Mouse (Mus musculus): Measurements from ENCODE around the gene Rhot2. TPM values are rescaled to one million over a fixed set of nuclear protein-coding genes. Genes with fewer than 3 reads are reported as not detected.

Rhot2 gene
- polyA plus RNA-seq, 3 experiments from 2014 or later, result 21.2 to 32.3 (median 23.4) TPM

GRCm38 (mm10) chr17:25840519-25840918, 4.1 kb downstream of the Rhot2 start:
- ATAC-seq, result no peak

DNA sequence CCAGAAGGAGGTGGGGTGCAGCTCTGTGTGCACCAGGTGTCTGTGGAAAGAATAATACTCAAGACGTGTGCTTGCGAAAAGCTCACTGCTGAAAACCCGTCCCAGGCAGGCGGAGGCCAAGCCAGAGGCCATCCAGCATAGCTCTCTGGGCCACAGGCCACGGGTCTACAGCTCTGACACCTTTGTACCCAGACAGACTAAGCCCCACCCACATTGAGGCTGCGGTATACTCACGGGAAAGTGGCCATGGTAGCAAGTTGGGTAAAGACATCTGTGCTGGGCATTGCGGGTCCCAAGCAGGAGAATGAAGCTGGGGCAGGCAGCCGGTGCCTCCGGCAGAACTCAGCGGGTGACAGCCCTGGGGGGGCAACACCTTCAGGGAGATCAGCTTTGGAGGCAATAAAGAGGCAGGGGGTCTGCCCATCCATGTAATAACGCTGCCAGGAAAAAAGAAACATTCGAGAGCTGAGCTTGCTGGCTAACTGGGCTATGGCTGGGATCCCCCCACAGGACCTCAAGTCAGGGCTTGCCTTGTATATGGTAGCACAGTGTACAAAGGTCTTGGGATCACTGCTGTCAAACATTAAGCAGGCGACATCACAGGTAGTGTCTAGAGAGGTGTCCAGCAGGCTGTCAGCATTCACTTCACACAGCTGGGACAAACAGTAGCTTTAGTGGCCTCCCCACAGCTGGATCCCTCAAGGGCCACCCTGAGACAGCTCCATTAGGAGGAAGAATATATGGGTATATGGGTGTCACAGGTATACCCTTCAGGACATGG, 5.0 kb downstream of the Rhot2 start:
- ATAC-seq, result no peak

GRCm38 (mm10) chr17:25838904-25839303, 5.7 kb downstream of the Rhot2 start:
- ATAC-seq, result no peak

DNA sequence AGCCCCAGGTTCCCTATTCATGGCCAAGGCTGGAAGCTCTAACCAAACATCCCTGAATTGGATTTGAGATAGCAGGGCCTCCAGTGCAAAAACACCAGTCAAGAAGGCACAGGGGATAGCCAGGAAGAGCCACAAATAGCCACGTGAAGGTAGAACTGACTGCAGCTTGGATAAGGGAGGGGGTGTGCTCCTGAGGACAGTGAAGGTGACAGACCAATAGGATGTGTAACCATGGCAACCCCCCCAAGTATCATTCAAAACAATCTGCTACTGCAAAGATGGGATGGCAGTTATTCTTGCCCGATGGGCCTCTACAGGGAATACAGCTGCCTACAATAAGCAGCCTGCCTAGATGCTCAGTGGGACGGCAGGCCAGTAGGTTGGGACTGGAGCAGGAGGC, 7.1 kb downstream of the Rhot2 start:
- no peak for ATAC-seq

DNA sequence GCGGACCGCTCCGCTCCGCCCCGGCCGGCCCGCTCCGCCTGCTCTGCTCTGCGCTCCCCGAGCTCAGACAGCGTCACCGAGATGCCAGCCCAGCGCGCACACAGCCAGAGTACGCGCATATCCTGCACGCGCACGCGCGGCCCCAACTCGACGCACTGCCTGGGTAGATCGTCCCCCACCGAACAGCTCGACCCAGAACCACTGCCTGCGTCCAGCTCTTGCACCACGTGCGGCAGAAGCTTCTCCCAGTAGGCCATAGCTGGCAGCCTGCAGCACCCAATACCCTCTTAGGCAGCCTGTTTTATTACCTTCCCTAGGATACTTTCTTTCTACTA, 7.6 kb downstream of the Rhot2 start, which contains the start of gene Rhbdl1:
Rhbdl1 (minus strand) TSS at position 220 of the 335 bp plus-strand sequence.
- ATAC-seq, result no peak

GRCm38 (mm10) chr17:25836397-25837075, 8.1 kb downstream of the Rhot2 start:
- ATAC-seq, result no peak

DNA sequence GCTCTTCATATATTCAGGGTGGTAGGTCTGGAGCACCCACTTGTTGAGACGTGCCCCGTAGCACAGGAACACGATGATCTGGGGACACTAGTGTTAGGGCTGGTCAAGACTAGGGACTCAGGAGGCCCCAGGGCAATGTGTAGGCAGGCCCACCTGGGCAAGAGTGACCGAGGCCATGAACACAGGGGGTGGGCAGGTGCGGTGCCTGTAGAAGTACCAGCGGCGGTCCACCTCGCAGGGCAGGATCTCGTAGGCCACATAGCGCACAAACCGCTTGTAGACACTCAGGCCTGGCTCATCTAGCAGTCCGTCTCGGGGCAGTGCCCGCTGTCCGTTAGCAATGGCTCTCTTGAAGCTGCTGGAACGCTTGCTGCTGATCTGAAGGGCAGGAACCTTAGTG, 8.8 kb downstream of the Rhot2 start:
- ATAC-seq, result no peak

- no peak for ATAC-seq
These were observed 9.3 kb downstream of the Rhot2 start for GRCm38 (mm10) chr17:25835301-25835700.

- no peak for ATAC-seq
These were observed 9.9 kb downstream of the Rhot2 start for GRCm38 (mm10) chr17:25834595-25835222.

DNA sequence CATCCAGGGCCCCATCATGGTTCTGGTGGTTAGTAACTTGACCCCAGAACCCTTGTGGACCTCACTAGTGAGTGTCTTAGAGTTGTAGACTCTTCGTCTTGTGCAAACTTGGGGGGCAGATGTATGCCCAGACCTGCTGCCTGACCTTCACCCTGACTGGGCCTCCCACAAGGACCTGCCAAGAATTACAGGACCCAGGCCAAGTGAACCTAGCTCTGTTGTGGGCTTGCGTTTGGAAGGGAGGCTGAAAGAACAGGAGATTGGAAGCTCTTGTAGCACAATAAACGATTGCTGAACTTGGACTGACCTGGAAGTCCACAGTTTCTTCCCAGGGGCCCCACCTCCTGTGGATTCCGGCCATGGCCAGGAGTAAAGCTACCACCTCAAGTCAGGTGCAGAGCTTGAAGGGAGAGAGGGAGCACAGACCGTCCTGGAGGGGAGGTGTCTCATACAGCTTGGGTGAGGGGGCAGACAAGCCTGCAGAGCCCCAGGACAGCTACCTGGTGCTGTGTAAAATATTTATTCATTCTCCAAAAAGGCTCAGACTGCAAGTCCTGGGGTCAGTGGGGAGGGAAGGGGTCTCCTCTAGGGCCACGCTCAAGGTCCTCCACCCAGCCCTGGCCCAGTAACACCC, 10.6 kb downstream of the Rhot2 start:
- ATAC-seq, result no peak

DNA sequence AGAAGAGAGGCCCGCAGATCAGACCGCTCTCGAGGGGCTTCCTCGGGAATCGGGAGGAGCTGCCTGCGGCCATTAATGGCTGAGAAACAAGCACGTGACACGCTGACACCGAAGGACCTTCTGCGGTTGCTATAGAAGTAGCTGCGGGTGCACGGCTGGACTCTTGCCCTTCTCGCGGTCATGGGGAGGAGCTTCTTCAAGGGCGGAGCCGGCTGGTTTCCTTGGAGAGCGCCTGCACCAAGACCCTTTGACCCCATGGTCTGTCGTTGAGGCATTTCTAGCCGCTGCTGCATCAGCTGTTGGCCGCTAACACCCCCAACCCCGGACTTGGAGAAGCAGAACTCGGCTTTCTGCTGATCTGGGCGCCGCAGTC, 11.4 kb downstream of the Rhot2 start, which contains the start of gene Stub1:
Stub1 (minus strand) TSS at position 114 of the 373 bp plus-strand sequence.
- no peak for ATAC-seq

DNA sequence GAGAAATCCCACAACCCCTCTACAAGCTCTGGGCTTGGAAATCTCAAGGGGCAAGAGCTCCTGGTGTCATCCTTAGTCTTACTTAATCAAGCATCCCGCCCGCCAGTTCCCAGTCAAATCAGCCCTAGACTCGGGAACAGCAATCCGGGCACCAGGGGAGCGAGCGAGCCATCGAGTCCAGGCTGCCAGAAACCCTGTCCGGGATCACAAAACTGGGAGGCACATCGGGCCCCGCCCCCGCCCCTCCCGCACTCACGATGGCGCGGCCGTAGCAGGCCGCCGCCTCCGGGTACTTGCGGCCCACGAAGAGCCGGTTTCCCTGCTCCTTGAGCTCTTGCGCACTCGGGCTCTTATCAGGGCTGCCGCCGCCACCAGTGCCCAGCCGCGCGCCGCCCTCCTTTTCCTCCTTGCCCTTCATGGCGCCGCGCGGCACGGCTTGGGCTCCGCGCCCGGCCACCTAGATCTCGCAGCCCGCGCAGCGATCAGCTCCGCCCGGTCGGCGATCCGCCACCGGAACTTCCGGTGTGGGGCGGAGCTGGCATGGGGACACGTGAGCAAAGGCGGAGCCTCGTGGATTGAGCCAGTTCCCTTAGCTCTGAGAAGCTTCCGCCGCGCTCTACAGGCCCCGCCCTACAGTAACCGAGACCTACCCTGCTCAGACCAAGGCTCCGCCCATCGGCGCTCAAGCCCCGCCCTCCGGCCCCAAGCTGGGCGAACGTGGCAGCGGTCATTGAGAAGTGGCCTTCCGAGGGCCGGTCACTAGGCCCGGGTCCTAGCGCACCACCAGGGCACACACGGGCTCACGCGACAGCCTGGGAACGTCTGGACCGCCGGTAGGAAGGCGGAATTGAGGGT, 12.0 kb downstream of the Rhot2 start:
- peak; percentile 95 for ATAC-seq

- no peak for ATAC-seq
These were observed 13.0 kb downstream of the Rhot2 start for GRCm38 (mm10) chr17:25831451-25832281.

DNA sequence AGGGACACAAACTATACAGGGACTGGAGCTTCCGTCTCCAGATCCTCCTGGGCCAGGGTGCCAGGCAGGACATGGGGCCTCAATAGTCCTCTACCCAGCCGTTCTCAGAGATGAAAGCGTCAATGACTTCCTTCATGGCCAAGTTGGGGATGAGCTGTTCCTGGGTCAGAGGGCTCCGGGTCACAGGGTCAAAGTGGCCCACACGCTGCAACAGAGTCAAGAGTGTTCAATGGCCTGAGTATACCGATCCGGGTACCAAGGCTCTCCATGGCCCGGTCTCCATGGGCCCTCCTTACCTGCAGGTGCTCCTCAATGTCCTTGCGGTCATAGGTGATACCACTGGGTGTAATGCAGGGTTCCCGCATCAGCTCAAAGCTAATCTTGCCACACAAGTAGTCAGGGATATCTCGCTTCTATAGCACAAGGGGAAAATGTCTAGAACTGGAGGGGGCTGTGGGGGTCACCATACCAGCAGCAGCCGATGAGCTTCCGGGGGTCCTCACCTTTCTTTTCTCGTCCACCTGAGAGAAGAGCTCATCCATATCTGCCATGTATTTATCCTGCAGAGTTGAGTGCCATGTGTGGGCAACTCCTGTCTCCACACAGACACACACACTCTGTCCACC, 13.7 kb downstream of the Rhot2 start:
- no peak for ATAC-seq

DNA sequence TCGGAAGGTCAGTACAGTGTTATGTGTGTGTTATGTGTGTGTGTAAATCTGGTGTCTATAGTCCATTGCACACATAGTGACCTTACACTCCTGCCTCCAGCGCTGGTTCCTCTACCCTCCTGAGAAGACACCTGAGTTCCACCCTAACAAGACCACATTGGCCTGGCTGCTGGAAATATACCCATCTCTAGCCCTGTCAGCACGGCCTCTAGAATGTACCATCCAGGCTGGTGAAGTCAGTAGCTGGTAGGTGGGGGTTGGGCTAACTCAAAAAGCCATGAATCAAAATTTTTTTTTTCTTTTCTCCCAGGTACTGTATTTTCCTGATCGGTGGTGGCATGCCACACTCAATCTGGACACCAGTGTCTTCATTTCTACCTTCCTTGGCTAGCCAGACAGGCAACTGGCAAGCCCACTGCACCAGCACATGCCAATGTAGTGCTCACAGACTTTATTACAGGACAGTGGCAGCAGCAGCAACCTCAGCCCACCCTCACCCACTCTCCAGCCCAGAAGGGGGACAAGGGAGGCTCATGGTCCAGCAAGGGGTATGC, 14.4 kb downstream of the Rhot2 start:
- ATAC-seq, result no peak

DNA sequence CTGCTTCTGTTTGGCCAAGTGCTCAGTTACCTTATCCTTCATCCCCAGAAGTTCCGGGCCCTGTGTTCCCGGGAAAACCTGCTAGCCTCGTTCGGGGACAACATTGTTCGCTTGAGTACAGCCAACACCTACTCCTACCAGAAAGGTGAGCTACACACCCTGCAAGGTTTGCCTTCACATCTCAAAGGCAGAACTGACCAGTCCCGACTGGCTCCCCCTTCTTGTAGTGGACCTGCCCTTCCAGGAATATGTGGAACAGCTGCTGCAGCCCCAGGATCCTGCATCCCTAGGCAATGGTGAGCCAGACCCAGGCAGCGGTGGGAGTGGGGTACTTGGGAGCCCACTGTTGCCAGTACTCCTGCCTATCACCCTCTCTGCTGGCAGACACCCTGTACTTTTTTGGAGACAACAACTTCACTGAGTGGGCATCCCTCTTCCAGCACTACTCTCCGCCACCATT, 15.1 kb downstream of the Rhot2 start:
- no peak for ATAC-seq

DNA sequence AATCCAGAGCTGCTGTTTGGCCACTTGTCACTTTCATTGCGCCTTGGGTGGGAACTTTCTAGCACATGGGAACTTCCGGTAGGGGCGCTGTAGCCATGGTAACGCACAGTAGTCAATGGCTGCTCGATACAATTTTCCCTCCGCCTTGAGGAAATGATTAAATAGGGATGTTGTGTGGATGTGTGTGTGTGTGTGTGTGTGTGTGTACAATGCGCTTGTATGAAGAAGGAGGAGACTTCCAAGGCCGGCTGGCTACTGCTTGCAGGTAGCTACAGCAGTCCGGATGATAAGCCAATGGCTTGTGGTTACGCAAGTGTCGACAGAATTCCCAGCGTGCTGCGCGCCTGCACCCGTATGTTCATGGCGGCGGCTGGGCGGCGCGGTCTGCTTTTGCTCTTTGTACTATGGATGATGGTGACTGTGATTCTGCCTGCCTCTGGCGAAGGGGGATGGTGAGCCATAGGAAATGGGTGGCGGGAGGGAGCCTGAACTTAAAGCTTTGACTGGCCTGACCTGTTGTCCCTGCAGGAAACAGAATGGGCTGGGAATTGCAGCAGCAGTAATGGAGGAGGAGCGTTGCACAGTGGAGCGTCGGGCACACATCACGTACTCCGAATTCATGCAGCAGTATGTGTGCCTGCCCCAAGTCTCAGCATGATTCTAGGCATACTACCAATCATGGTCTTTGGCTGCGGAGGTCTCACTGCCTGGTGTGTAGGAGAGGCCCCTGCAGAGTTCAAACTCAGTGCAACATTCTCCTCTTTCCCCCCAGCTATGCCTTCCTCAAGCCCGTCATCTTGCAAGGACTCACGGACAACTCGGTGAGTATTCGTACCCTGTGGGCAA, 15.7 kb downstream of the Rhot2 start, which contains the start of gene Jmjd8:
Jmjd8 (plus strand) TSS at position 156 of the 846 bp plus-strand sequence.
- peak; percentile 56 for ATAC-seq

- ATAC-seq, result no peak
These were observed 16.4 kb downstream of the Rhot2 start for GRCm38 (mm10) chr17:25828223-25828594.

DNA sequence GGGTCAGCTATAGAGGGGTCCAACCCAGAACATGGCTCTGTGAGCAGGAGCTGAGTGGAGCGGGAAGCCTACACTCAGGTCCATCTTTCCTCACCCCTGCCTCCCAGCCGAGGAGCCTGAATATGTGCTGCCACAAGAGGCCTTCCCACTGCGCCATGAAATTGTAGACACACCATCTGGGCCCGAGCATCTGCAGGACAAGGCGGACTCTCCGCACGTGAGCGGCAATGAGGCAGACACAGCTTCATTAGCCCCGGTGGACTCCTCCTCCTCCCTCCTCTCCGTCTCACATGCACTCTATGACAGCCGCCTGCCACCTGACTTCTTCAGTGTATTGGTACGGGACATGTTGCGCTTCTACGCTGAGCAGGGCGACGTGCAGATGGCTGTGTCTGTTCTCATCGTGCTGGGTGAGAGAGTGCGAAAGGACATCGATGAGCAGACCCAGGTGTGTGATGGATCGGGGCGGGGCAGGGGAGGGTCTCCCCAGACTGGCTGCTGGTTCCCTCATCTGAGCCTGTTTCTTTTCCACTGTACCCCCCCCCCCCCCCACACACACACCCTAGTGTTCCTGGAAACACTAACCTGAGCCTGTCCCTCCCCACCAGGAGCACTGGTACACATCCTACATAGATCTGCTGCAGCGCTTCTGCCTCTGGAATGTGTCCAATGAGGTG, 17.0 kb downstream of the Rhot2 start:
- no peak for ATAC-seq

Data from inflammation-experienced regulatory T-cells, adult 6 months (primary cell).